Mouse (Mus musculus) lung, adult 2 months (tissue): ENCODE measurements around the gene March10.

Experiments used
- CTCF ChIP-seq: fragments of 200-500 bp; IDR thresholded peaks from 2 replicates; pipeline ENCODE4 v1.5.1; 2011; ENCODE audit warnings: mild to moderate bottlenecking, low read length, control low read depth; ENCODE audit not compliant: insufficient read depth
- POLR2A ChIP-seq: fragments of 200-500 bp; IDR thresholded peaks from 2 replicates; pipeline ENCODE4 v1.6.1; 2011; ENCODE audit warnings: low read depth, mild to moderate bottlenecking, control low read depth, low read length, borderline replicate concordance; ENCODE audit errors: extremely low read depth

- TF ChIP-seq CTCF: no peak
- no peak for TF ChIP-seq POLR2A
These were observed 124.8 kb downstream of the March10 start for GRCm38 (mm10) chr11:105331732-105332131.
